Mouse (Mus musculus) olfactory bulb, adult 2 months (tissue): Measurements from ENCODE around the gene Olfr247.
"Not testable (repeated sequence)": the region's sequence is repeated elsewhere in the genome, so short reads cannot be mapped to it uniquely, and the experiment has no call there.

Source experiments
- CTCF ChIP-seq: fragments of 200-500 bp; IDR thresholded peaks from 2 replicates; pipeline ENCODE4 v1.5.1; 2012; ENCODE audit warnings: low read depth, mild to moderate bottlenecking, low read length, moderate library complexity; ENCODE audit not compliant: insufficient read depth
- POLR2A ChIP-seq: fragments of 200-500 bp; IDR thresholded peaks from 2 replicates; pipeline ENCODE4 v1.6.1; 2012; ENCODE audit warnings: mild to moderate bottlenecking, low read depth, low read length, moderate library complexity; ENCODE audit not compliant: insufficient read depth

DNA sequence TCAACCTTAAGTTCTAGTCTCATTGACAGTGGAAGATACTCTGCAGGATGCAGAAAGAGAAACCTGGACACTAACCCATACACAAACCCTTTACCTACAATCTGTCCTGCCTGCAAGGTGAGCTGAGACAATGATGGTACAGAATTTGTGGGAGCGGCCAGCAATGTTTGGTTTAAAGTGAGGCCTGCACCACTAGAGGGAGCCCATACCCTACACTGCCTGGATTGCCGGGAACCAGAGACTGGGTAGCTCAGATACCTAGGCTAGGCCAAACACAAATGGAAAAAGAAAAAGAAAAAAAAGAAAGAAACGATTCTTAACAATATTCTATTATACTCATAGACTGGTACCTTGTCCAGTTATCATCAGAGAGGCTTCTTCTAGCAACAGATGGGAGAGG is 5.9 kb upstream of the Olfr247 start:
- not testable (repeated sequence) for TF ChIP-seq CTCF, POLR2A
